Mouse (Mus musculus): ENCODE results near the gene Arl6ip4. TPM values are rescaled to one million over a fixed set of nuclear protein-coding genes. Genes with fewer than 3 reads are reported as not detected.

The Arl6ip4 gene
- total RNA-seq, 2 experiments from 2014 or later = 50.3 to 62.4 TPM

DNA sequence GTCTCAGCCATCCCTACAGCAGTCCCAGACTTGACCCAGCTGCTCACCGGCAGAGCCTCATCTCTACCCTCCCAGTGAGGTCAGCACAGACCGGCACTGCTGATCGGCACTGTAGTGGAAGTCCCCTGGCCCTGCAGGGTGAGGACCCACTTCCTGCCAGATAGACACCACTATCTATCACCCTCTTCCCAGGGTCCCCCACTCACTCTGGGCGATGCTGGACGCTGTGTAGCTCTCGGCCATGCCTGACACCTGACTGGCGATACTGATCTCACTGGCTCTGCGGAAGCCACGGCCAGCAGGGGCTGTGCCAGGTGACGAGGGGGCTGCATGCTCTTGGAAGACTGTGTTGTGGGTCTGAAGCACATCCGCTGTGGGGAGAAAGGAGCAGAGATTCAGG is 9.2 kb downstream of the Arl6ip4 start:
- no peak for DNase-seq (ENCODE audit: low spot score in 2 of 2)

DNA sequence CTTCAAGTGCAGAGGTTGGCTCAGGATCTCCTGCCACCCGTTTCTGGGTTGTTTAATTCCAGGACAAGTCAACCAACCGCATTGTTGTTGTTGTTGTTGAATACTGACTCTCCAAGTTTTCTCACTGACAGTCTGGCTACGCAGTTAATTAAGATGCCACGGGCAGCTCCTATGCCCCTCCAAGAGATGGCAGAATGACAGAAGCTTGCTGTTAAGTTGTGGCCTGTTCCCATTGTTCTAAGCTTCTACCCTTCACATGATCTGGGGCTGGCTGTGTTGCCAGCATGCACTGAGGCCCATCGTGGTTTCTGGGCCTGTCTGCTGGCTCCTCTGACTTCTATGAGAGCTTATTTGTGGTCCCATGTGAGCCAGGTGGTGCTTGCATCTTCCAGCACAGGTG is 18.4 kb downstream of the Arl6ip4 start:
- intact Hi-C loops (cut with DNase I) = no loop called here
- no peak for DNase-seq (ENCODE audit: low spot score in 2 of 2)

More for the DNA sequence above, 9.2 kb downstream of the Arl6ip4 start:
- intact Hi-C loops (cut with DNase I) = no loop called here

DNA sequence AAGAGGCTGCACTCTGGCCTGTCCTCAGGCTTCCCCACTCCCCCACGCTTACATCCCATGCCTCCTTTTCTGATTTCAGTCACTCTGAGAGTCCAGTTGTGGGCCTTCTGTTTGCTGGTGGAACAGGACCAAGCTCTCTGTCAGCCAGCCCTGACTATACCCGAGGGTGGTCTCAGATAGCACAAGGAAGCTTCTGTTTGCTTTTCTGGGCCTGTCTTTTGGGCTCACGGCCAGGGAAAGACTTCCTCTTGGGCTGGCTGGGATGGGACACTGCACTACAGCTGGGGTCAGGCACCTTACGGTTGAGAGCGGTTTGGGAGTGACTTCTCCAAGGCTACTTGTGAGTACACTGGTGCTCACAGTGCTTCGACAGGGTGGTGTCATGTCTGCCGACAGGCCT is 22.2 kb downstream of the Arl6ip4 start:
- intact Hi-C loops (cut with DNase I) = no loop called here
- DNase-seq (ENCODE audit: low spot score in 2 of 2) = no peak

DNA sequence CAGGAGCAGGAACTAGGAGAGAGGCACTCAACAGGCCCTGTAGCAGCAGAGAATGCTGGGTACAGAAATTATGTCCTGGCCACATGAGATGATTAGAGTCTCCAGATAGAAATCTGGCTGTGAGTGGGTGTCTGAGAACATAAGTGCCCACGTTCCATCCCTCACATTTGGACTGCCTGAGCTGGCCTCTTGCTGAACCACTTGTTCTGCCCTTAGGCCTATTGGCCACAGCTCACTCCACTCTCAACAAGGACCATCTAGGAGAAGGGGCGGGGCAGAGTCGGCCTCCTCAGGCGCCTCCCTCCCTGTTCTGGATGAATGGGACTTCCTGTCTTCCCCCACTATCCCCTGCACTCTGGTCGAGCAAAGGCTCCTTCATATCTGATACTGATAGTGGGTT is 33.1 kb downstream of the Arl6ip4 start:
- no peak for DNase-seq (ENCODE audit: low spot score in 2 of 2)
- intact Hi-C loops (cut with DNase I) = no loop called here

DNA sequence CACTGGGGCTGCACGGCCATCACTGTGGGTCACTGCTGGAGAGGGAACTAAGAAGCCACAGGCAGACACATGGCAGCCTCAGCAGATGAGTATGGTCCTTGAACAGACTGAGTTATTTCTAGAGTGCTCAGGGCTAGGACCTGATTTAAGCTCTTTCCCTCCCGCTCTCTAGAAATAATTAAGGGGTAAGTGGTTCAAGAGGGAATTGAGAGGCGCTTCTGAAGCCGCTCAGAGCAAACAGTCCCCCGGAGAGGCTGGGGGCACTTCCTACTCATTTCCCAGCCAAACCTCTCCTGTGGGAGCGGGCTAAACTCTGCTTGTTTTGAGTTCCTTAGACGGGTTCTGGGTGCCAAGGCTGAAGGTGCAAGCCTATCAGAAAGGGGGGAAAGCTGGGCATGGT is 35.0 kb downstream of the Arl6ip4 start:
- intact Hi-C loops (cut with DNase I) = no loop called here

DNA sequence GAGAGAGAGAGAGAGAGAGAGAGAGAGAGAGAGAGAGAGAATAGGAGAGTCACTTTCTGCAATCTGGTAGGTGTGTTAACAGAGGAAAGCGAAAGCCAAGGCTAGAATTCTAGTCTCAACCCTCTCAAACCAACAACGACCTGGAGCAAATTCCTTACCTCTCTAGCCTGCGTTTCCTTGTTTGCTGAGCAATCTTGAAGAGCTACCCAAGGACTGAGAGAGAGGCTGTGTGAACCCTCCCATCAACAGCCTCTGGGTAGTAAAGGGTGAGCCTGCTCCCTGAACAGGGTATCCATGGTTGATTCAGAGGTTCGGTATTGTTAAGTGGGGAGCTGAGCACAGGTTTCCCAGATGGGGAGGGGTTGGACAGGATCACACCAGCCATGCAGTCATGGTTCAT is 36.8 kb downstream of the Arl6ip4 start:
- no peak for DNase-seq (ENCODE audit: low spot score in 2 of 2)
- intact Hi-C loops (cut with DNase I) = no loop called here

More for the DNA sequence above, 35.0 kb downstream of the Arl6ip4 start:
- no peak for DNase-seq (ENCODE audit: low spot score in 2 of 2)

DNA sequence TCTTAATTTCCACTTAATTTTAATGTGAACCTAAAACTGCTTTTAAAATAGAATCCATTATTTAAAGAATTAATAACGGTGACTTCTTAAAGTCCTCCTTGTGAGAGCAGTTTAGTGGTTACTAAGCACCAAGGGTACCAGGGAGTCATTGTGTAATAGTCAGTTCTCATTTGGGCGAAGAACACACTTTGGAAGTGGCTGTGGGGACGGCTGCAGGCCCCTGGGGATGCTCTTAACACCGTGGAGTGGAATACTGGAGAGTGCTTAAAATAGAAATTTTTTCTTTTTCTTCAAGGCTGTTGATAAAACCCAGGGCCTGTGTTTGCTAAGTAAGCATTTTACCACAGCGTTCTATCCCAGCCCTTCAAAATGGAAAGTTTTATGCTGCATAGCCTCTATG is 40.1 kb downstream of the Arl6ip4 start:
- intact Hi-C loops (cut with DNase I) = no loop called here
- DNase-seq (ENCODE audit: low spot score in 2 of 2) = no peak

DNA sequence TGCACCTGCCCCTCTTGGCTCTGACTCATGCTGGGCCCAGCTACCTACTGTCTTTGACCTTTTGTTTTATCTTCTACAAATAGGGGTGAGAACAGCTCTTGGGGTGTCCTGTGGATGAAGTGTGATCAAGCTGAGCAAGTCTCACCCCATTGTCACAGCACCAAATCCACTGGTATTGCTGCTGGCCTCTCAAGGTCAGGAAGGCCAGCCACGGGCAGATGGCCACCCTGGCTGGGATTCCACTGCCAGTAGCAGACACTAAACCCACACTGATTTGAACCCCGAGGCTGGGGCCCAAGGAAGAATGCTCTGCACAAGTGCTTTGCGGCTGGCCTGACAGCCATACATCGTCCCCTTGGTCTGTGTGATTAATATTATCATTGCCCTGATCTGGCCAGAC is 42.4 kb downstream of the Arl6ip4 start:
- intact Hi-C loops (cut with DNase I) = no loop called here
- no peak for DNase-seq (ENCODE audit: low spot score in 2 of 2)

DNA sequence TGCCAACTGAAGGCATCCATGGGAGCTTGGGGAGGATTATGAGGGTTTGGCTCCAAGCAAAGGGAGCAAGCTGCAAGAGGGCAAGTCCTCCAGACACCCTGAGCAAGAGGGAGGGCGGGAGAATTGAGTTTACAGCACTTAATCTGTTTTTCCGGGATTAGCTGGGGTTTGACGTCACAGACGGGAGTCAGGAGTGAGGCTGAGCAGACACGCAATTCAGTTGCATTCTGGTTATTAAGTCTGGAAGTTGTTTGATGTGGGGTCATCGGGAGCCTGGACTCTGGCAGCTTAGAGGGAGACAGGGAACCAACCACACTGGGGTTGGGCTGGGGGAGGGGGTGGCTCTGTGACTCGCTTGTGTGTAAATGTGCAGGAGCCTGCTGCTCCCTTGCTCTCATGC is 43.6 kb downstream of the Arl6ip4 start:
- DNase-seq (ENCODE audit: low spot score in 2 of 2) = no peak
- intact Hi-C loops (cut with DNase I) = no loop called here

DNA sequence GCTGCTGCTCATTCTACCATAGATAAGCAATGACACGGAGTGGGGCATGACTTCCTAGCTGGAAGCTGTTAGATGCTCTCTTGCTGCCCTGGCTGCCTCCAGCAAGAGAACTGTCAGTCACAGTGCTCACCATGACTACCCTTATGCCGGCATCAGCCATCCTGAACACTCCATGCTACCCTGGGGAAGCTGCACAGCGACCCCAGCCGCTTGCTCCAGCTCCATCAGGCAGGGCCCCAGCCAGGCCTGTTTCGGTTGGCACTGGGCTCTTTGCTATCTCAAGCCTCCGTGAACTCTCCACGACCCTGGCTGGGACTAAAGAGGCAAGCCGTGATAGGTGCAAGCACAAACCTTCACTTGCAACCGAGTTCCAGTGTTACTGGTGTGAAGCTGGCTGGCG is 45.9 kb downstream of the Arl6ip4 start:
- no peak for DNase-seq (ENCODE audit: low spot score in 2 of 2)
- intact Hi-C loops (cut with DNase I) = loop anchor here (5.0 kb wide), 1 partner anchor 85 kb away; the partner anchor contains the start of gene Pitpnm2

DNA sequence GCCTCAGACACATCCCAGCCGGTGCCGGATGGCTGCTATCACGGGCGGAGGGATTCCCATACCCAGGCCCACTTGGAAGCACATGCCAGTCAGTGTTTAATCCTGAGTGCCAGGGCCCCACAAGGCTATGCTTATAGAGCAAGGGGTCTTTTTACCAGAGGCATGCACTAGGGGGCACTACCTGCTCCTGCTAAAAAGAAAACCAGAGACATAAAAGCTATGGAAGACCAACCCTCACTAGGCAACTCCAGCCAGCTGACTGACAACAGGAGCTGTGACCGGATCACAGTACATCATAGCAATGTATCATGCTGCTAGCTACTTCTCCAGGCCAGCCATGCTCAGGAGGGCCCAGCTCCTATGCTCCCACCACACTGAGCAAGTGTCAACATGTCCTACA is 46.7 kb downstream of the Arl6ip4 start:
- intact Hi-C loops (cut with DNase I) = loop anchor here (5.0 kb wide), 1 partner anchor 85 kb away; the partner anchor contains the start of gene Pitpnm2
- DNase-seq (ENCODE audit: low spot score in 2 of 2) = peak in 1 of 2 experiments; percentile 59

DNA sequence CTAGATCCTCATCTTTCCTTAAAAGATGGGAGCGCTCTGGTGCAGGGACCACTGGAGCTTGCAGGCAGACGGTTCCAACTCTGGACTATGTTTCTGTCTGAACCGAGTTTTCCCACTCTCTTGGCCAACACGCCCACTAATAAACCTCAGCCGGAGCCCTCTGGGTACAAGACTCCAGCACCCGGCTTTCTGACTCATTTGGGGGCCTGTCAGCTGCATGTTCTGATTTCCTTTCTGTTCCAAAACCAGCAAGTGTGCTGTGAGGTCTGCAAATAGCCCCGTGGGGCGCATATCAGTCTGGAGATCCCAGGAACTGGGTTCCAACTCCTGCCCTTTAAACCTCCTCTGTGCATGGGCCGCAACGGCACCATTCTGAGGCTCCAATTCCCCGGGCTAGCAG is 47.6 kb downstream of the Arl6ip4 start:
- intact Hi-C loops (cut with DNase I) = loop anchor here (5.0 kb wide), 1 partner anchor 84 kb away; the partner anchor contains the start of gene Pitpnm2
- DNase-seq (ENCODE audit: low spot score in 2 of 2) = no peak

DNA sequence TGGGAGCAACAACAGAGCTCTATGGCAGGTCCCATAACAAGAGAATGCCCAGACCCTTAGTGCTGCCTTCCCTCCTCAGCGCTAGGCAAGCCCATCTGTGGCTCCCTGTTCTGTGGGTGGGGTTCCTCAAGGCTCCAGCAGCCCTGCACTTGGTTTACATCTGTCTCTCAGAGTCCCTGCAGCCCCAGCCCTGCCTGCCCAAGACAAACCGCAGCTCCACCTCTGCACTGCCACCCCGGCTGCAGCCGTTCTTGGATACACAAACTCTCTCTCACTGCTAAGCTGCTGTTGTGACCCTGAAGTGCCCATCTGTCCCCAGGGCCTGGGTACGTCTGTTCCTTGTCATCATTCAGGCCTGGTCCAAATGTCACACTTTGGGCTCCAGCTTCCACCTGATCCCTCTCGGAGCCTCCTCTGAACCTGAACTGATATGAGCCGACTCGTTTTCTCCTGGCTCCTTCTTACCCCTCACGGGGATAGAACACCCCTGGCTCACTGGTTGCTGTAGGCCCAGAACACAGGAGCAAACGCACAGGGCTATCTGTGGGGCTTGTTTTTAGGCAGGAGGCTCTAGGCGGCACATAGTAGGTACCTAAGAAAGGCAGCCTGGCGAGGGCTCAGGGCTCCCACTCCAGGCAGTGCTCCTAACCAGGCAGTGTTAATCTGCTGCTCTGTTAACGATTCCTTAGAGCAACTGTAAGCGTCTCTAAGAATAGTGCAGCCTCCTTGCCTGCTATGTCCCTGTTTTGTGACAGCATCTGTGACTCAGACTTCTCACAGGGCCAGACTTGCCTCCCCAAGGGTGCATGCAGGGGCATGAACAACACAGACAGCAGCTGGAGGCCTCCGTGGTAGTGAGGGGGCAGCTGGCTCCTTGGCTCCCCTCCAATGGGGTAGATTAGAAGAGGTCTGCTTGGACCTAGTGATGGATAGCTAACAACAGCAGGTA is 50.0 kb downstream of the Arl6ip4 start:
- peak; percentile 55 to 58 for DNase-seq (ENCODE audit: low spot score in 2 of 2)

DNA sequence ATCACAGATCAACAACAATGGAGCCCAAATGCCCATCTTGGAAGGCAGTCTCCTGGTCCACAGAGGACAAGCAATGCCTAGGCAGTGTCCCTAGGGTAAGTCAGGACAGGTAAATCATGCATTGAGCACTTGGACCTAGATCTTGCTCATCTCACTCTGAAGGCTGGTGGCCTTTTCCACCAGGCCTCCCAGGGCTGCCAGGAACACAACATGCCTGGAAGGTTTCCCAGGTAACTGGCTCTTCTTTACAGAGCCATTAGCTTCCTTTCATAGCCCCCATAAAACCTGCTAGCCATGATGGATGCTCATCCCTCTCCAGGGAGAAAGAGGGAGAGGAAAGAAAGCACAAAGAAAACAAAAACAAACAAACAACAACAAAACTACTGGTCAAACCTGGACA is 50.9 kb downstream of the Arl6ip4 start:
- no peak for DNase-seq (ENCODE audit: low spot score in 2 of 2)
- intact Hi-C loops (cut with DNase I) = loop anchor here (5.0 kb wide), 1 partner anchor 56 kb away; no protein-coding TSS in a partner anchor

More for the DNA sequence above, 50.0 kb downstream of the Arl6ip4 start:
- intact Hi-C loops (cut with DNase I) = loop anchor here (5.0 kb wide), 1 partner anchor 56 kb away; no protein-coding TSS in a partner anchor

DNA sequence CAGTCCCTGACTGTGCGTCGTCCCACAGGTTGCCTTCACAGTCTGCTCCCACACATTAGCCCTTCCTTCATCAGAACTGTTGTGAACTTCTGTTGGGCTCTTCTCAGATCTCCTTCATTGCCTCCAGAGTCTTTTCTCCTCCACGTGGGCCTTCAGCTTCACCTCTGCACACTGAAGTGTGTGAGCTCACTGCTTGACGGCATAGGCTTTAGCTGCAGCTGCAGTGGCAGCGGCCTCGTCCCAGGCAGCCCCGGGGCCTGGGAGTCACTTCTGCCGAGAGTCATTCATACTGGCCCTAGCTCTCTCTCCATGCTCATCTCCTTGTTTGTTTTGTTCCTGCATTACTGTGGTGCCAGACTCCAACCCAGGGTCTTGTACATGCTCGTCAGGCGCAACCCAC is 51.7 kb downstream of the Arl6ip4 start:
- intact Hi-C loops (cut with DNase I) = loop anchor here (5.0 kb wide), 1 partner anchor 55 kb away; no protein-coding TSS in a partner anchor
- DNase-seq (ENCODE audit: low spot score in 2 of 2) = no peak

Other genes with a start within 250 kb of the Arl6ip4 start
- 1 to 10 TPM; 1.0 to 1.4 TPM for gene Hcar1, start 236.1 kb upstream of the Arl6ip4 start, total RNA-seq (2021)
- gene Denr, start 208.9 kb upstream of the Arl6ip4 start, total RNA-seq (2021) = 10 to 100 TPM; 67.7 to 70.2 TPM
- gene Gm43518, start 188.7 kb upstream of the Arl6ip4 start, total RNA-seq (2021) = 1 to 10 TPM in 1 of 2 experiments, under 1 TPM in 1; 0.76 to 1.7 TPM
- gene Ccdc62, start 185.4 kb upstream of the Arl6ip4 start, total RNA-seq (2021) = 1 to 10 TPM; 2.0 to 4.2 TPM
- gene Hip1r, start 142.5 kb upstream of the Arl6ip4 start, total RNA-seq (2021) = 10 to 100 TPM; 70.3 to 77.3 TPM
- 10 to 100 TPM; 45.8 to 51.0 TPM for gene Vps37b, start 83.8 kb upstream of the Arl6ip4 start, total RNA-seq (2021)
- 10 to 100 TPM; 55.9 to 57.5 TPM for gene Abcb9, start 20.3 kb upstream of the Arl6ip4 start, total RNA-seq (2021)
- gene Ogfod2, start 3.8 kb upstream of the Arl6ip4 start, total RNA-seq (2021) = 10 to 100 TPM; 37.3 to 37.8 TPM
- gene Pitpnm2, start 133.7 kb downstream of the Arl6ip4 start, total RNA-seq (2021) = 100 to 1,000 TPM; 233 to 375 TPM
- gene Mphosph9, start 211.9 kb downstream of the Arl6ip4 start, total RNA-seq (2021) = 10 to 100 TPM; 19.6 to 23.8 TPM
- gene 2810006K23Rik, start 212.0 kb downstream of the Arl6ip4 start, total RNA-seq (2021) = 10 to 100 TPM; 14.4 to 15.4 TPM
- gene Cdk2ap1, start 247.0 kb downstream of the Arl6ip4 start, total RNA-seq (2021) = 100 to 1,000 TPM; 142 to 165 TPM

Measured in left cerebral cortex, postnatal 36 days (tissue).